Mouse (Mus musculus) cerebellum, postnatal 36 days (tissue): ENCODE data around the gene Sspn.

Source experiments
- DNase-seq, 2 experiments: peaks; one replicate each; pipeline ENCODE4 v3.0.0; 2021 to 2022; ENCODE audit warnings: mixed read lengths in 2 of 2

Gene Sspn

GRCm38 (mm10) chr6:145931341-145931740, at the start of gene Sspn:
TSS of gene Sspn (plus strand) at chr6:145931641.
- no peak for DNase-seq

- DNase-seq, result no peak
These were observed 48.4 kb upstream of the Sspn start for GRCm38 (mm10) chr6:145883010-145883409.

DNA sequence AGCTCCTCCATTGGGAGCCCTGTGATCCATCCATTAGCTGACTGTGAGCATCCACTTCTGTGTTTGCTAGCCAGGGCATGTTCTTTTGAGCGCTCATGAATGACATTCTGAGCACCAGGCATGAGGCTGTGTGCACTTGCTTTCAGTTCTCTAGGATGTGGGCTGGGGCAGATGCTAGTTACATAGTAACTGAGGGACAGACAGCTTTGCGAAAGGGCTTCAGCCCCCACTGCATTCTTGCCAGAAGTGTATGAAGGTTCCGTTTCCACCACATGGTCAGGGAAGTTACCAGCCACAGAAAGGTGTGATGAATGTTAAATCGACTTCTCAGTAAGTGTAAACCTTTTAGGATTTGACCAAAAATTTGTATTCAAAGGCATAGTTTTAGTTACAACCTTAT, 47.8 kb upstream of the Sspn start:
- DNase-seq, result no peak

GRCm38 (mm10) chr6:145885069-145885468, 46.4 kb upstream of the Sspn start:
- DNase-seq, result no peak

- no peak for DNase-seq
These were observed 45.2 kb upstream of the Sspn start for GRCm38 (mm10) chr6:145886277-145886676.

- DNase-seq, result no peak
These were observed 43.7 kb upstream of the Sspn start for GRCm38 (mm10) chr6:145887719-145888118.

DNA sequence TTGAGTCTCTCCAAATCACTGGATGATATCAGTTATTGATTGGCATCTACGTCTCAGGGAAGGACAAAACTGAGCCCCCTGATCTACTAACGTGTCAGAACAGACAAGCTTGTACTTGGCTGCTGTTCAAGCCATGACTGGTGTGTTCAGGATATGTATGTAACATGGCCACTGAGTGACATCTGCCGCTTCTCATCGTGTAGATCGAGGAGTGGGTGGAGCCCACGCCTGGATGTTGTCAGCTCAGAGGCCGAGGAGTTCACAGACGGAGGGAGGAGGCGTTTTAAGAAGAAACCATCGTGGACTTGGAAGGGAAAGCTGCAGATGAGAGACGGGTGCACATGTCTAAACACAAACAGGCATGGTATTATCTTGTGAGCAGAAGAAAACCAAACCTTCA, 39.5 kb upstream of the Sspn start:
- no peak for DNase-seq

DNA sequence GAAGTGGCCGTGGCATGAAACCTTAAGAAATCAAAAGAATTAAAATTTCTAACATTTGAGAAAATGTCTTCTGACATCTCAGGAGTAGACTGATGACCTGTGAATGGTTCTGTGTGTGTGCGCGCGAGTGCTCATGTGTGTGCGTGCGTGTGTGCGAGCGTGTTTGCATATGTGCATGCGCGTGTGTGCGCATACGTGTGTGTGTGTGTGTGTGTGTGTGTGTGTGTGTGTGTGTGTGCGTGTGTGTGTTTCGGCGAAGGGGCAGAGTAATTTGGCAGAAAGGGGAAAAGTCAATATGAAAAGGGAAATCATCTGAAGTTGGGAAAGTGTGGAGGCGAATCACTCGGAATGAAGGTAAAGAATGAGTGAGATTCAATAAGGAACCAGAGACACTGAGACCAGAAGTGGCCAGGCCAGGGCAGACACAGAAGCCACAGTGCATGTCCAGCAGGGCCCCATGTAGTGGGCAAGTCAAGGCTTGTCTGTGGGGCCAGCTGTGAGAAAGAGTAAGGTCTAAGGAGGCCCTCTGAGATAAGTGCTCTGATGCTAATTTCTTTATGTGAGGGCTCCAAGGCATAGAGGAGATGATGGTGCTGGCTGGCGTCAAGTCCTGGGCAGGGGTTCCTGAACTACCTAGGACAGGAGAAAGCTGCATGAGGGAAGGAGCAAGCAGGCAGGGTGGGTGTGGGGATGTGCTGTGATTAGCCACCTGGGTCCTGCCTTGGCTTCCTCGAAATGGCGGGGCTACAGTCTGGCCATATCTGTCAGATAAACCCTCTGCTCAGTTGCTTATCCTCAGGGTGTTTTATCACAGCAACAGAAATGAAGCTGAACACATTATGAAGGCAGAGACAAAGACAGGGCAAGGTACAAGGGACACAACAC, 38.8 kb upstream of the Sspn start:
- DNase-seq, result no peak

GRCm38 (mm10) chr6:145893366-145894021, 37.9 kb upstream of the Sspn start:
- no peak for DNase-seq

DNA sequence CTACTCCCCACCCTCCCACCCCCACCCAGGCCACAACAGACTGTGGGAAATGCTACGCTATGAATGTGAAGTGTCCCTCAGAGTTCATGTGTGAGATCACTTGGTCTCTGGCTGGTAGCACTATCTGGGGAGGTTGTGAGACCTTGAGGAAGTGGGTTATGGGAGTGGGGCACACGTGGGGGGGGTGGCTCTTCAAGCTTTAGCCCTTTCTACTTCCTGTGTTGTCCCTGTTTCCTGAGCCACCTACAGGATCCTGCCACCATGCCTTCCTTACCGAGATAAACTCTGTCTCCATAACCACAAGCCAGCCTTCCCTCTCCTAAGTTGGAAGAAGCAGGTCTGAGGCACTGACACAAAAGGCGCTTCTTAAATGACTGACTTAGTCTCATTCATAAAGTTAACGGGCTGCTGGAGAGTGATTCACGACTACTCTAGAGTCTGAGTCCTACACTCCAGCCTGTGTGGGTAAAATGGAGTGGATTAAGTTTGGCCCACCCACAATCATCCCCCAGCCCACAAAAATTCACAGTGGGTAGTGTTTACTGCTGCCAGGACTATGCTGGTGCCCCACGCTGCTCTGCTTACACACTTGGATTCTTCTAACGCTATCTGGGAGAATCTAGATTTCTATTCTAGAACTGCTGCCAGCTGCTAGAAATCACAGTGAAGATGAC, 36.6 kb upstream of the Sspn start:
- no peak for DNase-seq

- no peak for DNase-seq
These were observed 27.3 kb upstream of the Sspn start for GRCm38 (mm10) chr6:145904169-145904568.

GRCm38 (mm10) chr6:145904616-145905015, 26.8 kb upstream of the Sspn start:
- no peak for DNase-seq

- no peak for DNase-seq
These were observed 25.1 kb upstream of the Sspn start for GRCm38 (mm10) chr6:145906096-145906890.

DNA sequence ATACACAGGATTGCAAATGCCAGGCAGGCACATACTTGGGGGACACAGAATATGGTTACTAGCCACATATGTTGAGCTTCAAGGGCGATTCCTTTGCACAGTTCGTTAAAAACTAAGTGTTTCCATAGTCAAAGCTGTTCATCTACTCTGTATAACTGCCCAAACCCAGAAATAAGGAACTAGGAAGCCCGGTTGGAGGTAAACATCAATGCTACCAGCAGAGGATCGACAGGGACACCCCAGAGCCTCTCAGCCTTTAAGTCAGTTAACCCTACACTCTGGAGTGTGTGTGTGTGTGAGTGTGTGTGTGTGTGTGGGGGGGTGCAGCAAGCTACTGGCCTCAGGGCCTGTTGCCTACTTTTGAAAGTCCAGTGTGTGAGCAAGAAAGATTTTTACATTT, 21.5 kb upstream of the Sspn start:
- DNase-seq, result no peak

DNA sequence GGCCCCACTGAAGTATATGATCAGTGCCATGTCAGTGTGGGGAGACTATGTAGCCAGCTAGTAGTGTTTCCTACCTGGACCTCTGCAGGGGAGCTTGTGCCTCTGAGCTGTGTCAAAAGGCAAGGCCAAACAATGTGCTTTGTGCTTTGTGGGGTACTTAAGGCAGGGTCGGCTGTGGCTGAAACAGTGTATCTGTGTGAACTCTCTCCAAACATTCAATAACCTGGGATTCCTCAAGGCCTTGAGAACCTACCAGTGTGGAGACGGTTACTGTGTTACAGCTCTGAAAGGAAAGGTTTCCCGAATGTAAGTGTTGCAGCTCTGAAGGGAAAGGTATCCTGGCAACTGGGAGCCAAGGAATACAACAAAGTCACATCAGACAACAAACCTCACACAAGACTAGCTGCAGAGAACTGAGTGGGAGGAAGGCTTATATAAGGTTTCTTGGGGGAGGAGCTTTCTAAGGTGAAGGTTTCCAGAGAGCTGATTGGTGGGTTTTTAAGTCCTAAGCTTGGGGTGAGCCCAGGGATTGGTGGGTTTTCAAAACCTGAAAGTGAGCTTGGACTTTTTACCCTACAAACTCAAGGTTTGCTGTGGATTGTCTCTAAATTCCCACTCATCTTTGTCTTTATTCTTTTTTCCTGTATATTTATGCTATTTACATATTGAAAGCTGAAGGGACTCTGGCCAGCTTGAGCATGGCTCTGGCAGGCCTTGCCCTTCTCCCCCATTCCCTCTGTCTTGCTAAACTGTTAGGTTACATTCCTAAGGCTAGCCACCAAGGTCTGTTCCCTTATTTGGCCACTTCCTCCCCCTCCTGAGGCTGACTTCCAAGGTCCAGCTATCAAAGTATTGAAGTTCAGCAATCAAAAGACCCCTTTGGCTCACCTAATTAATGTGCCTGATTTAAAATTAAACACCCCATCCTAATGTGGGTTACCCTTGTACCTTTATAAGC, 20.7 kb upstream of the Sspn start:
- no peak for DNase-seq

GRCm38 (mm10) chr6:145912232-145912631, 19.2 kb upstream of the Sspn start:
- DNase-seq, result no peak

- no peak for DNase-seq
These were observed 16.0 kb upstream of the Sspn start for GRCm38 (mm10) chr6:145915435-145915834.

- no peak for DNase-seq
These were observed 15.0 kb upstream of the Sspn start for GRCm38 (mm10) chr6:145916401-145916800.

GRCm38 (mm10) chr6:145918236-145918635, 13.2 kb upstream of the Sspn start:
- DNase-seq, result no peak

GRCm38 (mm10) chr6:145923594-145923993, 7.8 kb upstream of the Sspn start:
- DNase-seq, result no peak

GRCm38 (mm10) chr6:145934001-145934696, 2.7 kb downstream of the Sspn start:
- DNase-seq, result peak; percentile 62 to 68
